Mouse (Mus musculus): Measurements from ENCODE around the gene Mycl. TPM values are rescaled to one million over a fixed set of nuclear protein-coding genes. Genes with fewer than 3 reads are reported as not detected.

Mycl gene
- polyA plus RNA-seq, 1 experiment from 2014 or later, result 7.1 TPM

GRCm38 (mm10) chr4:122968106-122968505 lies 27.3 kb upstream of the Mycl start:
- H3K4me3 ChIP-seq (replicated peaks; ENCODE audit: low read depth, low read length), result no peak overlapping the region
- no peak overlapping the region for H3K4me2 ChIP-seq (ENCODE audit: low read length)
- H3K9ac ChIP-seq (ENCODE audit: low read depth, low read length), result no peak overlapping the region
- no peaks in the 10 kb centered on the region for H3K36me3 ChIP-seq (ENCODE audit: insufficient read depth, low read length)
- 79% methylated on average over 4 of the region's 4 CpGs for WGBS
- ATAC-seq (replicated peaks; ENCODE audit: low FRiP score, low read depth), result no peak
- DNase-seq (ENCODE audit: low spot score), result no peak
- no peaks in the 10 kb centered on the region for H3K9me3 ChIP-seq (replicated peaks; ENCODE audit: low read length)
- H3K27ac ChIP-seq, result no peak overlapping the region
- no peaks in the 10 kb centered on the region for H3K4me1 ChIP-seq (replicated peaks; ENCODE audit: insufficient read depth, low read length)
- TF ChIP-seq CTCF (IDR thresholded peaks at IDR 0.05; ENCODE audit: low read depth), result no peak
- H3K27me3 ChIP-seq (ENCODE audit: insufficient read depth, low read length), result no peaks in the 10 kb centered on the region

DNA sequence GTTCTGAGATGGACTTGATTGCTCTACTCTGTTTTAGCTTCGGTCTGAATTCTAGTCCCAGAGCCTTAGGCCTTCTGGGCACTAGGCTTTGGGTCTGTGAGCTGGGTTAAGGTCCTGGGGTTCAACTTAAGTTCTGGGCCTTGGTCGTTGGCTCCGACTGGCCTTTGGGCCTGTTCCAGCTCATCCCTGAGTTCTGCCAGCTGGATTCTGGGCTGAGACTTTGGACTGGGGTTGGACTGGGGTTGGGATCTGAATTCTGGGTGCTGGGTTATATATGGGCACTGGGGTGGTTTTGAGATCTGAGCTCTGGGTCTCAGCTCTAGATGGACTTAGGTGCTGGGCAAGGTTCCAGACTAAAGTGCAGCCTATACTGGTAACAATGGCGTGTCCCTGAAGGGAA lies 24.3 kb upstream of the Mycl start:
- Histone ChIP-seq H3K4me1 (replicated peaks; ENCODE audit: insufficient read depth, low read length) (no peaks in the 10 kb centered on the region), H3K4me3 (replicated peaks; ENCODE audit: low read depth, low read length) (no peak overlapping the region), H3K9ac (ENCODE audit: low read depth, low read length) (no peak overlapping the region), H3K9me3 (replicated peaks; ENCODE audit: low read length) (no peaks in the 10 kb centered on the region), H3K36me3 (ENCODE audit: insufficient read depth, low read length) (no peaks in the 10 kb centered on the region), H3K27ac (no peak overlapping the region), H3K4me2 (ENCODE audit: low read length) (no peak overlapping the region), H3K27me3 (ENCODE audit: insufficient read depth, low read length) (no peaks in the 10 kb centered on the region)
- DNase-seq (ENCODE audit: low spot score) (no peak), ATAC-seq (replicated peaks; ENCODE audit: low FRiP score, low read depth) (no peak)
- no peak for TF ChIP-seq CTCF (IDR thresholded peaks at IDR 0.05; ENCODE audit: low read depth)
- 83% methylated on average over 4 of the region's 4 CpGs for WGBS

- Histone ChIP-seq H3K9me3 (replicated peaks; ENCODE audit: low read length) (no peaks in the 10 kb centered on the region), H3K4me1 (replicated peaks; ENCODE audit: insufficient read depth, low read length) (no peaks in the 10 kb centered on the region), H3K36me3 (ENCODE audit: insufficient read depth, low read length) (no peaks in the 10 kb centered on the region), H3K27me3 (ENCODE audit: insufficient read depth, low read length) (no peaks in the 10 kb centered on the region), H3K9ac (ENCODE audit: low read depth, low read length) (no peak overlapping the region), H3K4me3 (replicated peaks; ENCODE audit: low read depth, low read length) (no peak overlapping the region), H3K4me2 (ENCODE audit: low read length) (no peak overlapping the region), H3K27ac (no peak overlapping the region)
- WGBS, result 93% methylated on average over 4 of the region's 4 CpGs
- TF ChIP-seq CTCF (IDR thresholded peaks at IDR 0.05; ENCODE audit: low read depth), result no peak
- no peak for DNase-seq (ENCODE audit: low spot score)
- no peak for ATAC-seq (replicated peaks; ENCODE audit: low FRiP score, low read depth)
These were observed 23.8 kb upstream of the Mycl start for GRCm38 (mm10) chr4:122971646-122972045.

DNA sequence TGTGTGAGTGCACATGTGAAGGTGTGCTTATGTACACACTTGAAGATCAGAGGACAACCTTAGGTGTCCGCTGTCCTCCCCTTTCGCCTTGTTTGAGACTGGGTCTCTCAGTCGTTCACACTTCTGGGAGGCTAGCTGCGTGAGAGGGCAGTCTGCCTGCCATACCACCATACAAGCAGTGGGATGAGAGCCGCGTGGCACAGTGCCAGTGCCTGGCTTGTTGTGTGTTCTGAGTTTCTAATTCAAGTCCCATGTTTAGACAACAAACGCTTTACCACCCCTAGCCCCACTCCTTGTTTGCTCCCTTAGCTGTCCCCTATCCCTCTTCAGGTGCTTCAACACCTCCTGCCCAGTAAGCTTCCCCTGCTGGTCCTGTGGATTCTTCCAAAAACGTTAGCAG lies 23.4 kb upstream of the Mycl start:
- Histone ChIP-seq H3K27ac (no peak overlapping the region), H3K36me3 (ENCODE audit: insufficient read depth, low read length) (no peaks in the 10 kb centered on the region), H3K27me3 (ENCODE audit: insufficient read depth, low read length) (no peaks in the 10 kb centered on the region), H3K9me3 (replicated peaks; ENCODE audit: low read length) (no peaks in the 10 kb centered on the region), H3K4me2 (ENCODE audit: low read length) (no peak overlapping the region), H3K4me3 (replicated peaks; ENCODE audit: low read depth, low read length) (no peak overlapping the region), H3K4me1 (replicated peaks; ENCODE audit: insufficient read depth, low read length) (no peaks in the 10 kb centered on the region), H3K9ac (ENCODE audit: low read depth, low read length) (no peak overlapping the region)
- no peak for DNase-seq (ENCODE audit: low spot score)
- no peak for TF ChIP-seq CTCF (IDR thresholded peaks at IDR 0.05; ENCODE audit: low read depth)
- ATAC-seq (replicated peaks; ENCODE audit: low FRiP score, low read depth), result no peak
- WGBS, result 70% methylated on average over 8 of the region's 8 CpGs

DNA sequence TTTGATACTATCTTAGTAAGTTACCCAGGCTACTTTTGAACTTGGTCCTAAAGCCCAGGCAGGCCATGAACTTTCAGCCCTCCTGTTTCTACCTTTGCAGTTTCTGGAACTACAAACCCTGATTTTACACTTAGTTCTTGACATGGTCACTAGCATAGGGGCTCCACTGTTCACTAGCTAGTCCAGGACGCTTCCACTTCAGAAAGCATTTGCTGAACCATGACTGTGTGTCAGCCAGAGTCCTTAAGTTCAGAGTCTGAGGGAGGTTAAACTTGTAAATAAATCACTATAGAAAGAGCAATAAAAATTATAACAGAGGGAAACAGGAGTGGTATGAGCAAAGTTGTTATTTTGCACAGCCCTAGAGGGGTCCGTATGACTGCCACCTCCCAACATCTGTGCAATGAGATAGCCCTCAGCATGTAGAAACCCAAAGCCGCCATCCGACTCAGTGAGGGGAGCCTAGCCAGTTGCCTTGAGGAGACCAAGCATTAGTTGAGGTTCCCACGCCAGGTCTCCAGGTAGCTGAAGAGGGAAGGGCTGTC lies 20.4 kb upstream of the Mycl start:
- DNase-seq (ENCODE audit: low spot score), result peak; percentile 50
- Histone ChIP-seq H3K4me2 (ENCODE audit: low read length) (no peak overlapping the region), H3K9me3 (replicated peaks; ENCODE audit: low read length) (no peaks in the 10 kb centered on the region), H3K4me3 (replicated peaks; ENCODE audit: low read depth, low read length) (no peak overlapping the region), H3K4me1 (replicated peaks; ENCODE audit: insufficient read depth, low read length) (no peaks in the 10 kb centered on the region), H3K27ac (no peak overlapping the region), H3K27me3 (ENCODE audit: insufficient read depth, low read length) (no peaks in the 10 kb centered on the region), H3K9ac (ENCODE audit: low read depth, low read length) (no peak overlapping the region), H3K36me3 (ENCODE audit: insufficient read depth, low read length) (no peaks in the 10 kb centered on the region)
- WGBS, result 41% methylated on average over 5 of the region's 5 CpGs
- TF ChIP-seq CTCF (IDR thresholded peaks at IDR 0.05; ENCODE audit: low read depth), result no peak
- peak; percentile 77 for ATAC-seq (replicated peaks; ENCODE audit: low FRiP score, low read depth)

DNA sequence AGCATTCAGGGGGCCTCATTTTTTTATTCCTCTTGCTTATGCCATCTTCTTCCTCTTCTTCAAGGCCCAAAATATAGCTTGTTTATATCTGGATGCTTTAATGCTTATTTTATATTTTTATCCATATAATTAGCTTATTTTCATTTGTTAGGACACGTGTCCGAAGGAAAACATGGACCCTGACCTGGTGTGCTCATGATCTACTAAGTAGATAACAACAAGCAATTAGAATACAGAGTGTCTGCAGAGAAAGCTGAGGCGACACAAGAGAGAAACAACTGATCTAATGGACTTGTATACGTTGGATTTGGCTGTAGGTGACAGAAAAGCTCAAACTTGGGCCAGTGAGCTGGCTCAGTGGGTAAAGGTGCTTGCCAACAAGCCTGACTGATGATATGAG lies 18.6 kb upstream of the Mycl start:
- Histone ChIP-seq H3K4me3 (replicated peaks; ENCODE audit: low read depth, low read length) (no peak overlapping the region), H3K4me2 (ENCODE audit: low read length) (no peak overlapping the region), H3K36me3 (ENCODE audit: insufficient read depth, low read length) (no peaks in the 10 kb centered on the region), H3K4me1 (replicated peaks; ENCODE audit: insufficient read depth, low read length) (no peaks in the 10 kb centered on the region), H3K9me3 (replicated peaks; ENCODE audit: low read length) (no peaks in the 10 kb centered on the region), H3K27me3 (ENCODE audit: insufficient read depth, low read length) (no peaks in the 10 kb centered on the region), H3K9ac (ENCODE audit: low read depth, low read length) (no peak overlapping the region), H3K27ac (no peak overlapping the region)
- ATAC-seq (replicated peaks; ENCODE audit: low FRiP score, low read depth) (no peak), DNase-seq (ENCODE audit: low spot score) (no peak)
- TF ChIP-seq CTCF (IDR thresholded peaks at IDR 0.05; ENCODE audit: low read depth), result no peak
- WGBS, result 76% methylated on average over 4 of the region's 4 CpGs

GRCm38 (mm10) chr4:122978850-122979249 lies 16.6 kb upstream of the Mycl start:
- H3K27ac ChIP-seq, result no peak overlapping the region
- no peaks in the 10 kb centered on the region for H3K9me3 ChIP-seq (replicated peaks; ENCODE audit: low read length)
- H3K36me3 ChIP-seq (ENCODE audit: insufficient read depth, low read length), result no peaks in the 10 kb centered on the region
- H3K9ac ChIP-seq (ENCODE audit: low read depth, low read length), result no peak overlapping the region
- peaks cover 4% of the 10 kb centered on the region; the same call in 1 of the 2 replicates for H3K4me1 ChIP-seq (replicated peaks; ENCODE audit: insufficient read depth, low read length)
- ATAC-seq (replicated peaks; ENCODE audit: low FRiP score, low read depth), result no peak
- H3K4me2 ChIP-seq (ENCODE audit: low read length), result no peak overlapping the region
- H3K4me3 ChIP-seq (replicated peaks; ENCODE audit: low read depth, low read length), result no peak overlapping the region
- TF ChIP-seq CTCF (IDR thresholded peaks at IDR 0.05; ENCODE audit: low read depth), result no peak
- WGBS, result 57% methylated on average over 2 of the region's 2 CpGs
- no peak for DNase-seq (ENCODE audit: low spot score)
- H3K27me3 ChIP-seq (ENCODE audit: insufficient read depth, low read length), result 0 out of 2 replicates have a peak, but pooled peaks cover 5% of the 10 kb centered on the region
